Mouse (Mus musculus) WW6 (cell line): ENCODE results near the gene Gm38431.
A peak's percentile ranks its signal among the peaks of the same experiment; 100 is the strongest.

Experiments used
- DNase-seq: peaks from one replicate; pipeline ENCODE4 v3.0.0-alpha.2; 2013; ENCODE audit warnings: low read depth, low spot score

Gene Gm38431

DNA sequence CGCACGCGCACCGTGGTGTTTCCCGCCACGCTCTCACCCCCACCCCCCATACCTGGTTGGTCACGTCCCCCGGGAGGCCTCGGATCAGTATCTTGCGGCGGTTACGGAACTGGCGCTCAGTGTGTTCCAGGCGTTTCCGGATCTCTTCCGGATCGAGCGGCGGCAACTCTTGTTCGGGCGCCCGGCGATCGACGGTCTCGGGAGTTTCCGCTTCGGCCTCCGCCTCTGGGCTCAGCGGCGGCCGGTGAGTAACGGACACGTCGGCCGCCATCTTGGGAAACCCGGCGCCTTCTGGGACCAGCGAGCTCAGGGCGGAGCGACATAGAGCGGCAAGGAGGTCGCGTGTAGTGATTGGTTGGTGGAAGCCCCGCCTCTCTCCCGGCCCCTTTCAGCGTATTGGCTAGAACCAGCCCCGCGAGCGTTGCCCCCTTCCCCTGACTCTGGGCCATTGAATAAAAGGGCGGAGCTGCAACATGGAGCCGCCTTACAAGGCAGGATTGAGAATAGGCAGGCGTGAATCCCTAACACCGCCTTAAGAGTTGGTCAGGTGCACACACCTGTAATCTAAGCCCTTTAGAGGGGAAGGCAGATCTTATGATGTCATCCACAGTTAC lies at the start of gene Gm38431, which contains the start of gene Raver1:
Gm38431 (minus strand) TSS at position 291 of the 614 bp plus-strand sequence.
Raver1 (minus strand) TSS at position 302 of the 614 bp plus-strand sequence.
- peak; percentile 90 for DNase-seq

DNA sequence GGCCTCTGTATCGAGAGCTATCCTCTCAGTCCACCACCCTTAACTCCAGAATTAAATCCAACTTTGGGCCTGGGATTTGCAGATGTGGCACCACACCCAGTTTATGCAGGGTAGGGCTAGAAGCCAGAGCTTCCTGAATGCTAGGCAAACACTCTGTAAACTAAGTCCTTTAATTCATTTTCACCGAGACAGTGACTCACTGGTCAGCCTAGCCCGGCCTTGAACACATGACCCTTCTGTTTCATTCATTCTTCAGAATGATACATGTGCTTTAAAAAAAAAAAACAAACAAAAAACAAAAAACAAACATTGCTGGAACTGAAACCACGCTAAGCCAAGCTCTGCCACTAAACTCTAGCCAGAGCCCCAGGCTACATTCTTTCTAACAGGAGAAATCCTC lies 46.6 kb upstream of the Gm38431 start:
- DNase-seq: no peak

DNA sequence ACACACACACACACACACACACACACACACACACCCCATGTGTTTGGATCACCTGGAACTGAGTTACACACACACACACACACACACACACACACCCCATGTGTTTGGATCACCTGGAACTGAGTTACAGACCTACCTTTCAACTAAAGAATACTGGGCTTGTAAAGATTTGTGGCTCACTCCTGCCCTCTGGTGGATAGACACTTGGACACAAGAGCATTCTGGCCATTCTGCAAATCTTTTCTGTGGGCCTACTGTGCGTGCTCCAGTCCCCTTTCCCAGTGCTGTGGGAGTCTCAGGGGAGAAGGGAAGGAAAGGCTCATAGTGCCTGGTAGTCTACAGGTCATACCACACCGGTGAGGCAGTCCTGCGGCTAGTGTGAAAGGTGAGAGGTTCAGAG lies 45.4 kb upstream of the Gm38431 start:
- DNase-seq: no peak

DNA sequence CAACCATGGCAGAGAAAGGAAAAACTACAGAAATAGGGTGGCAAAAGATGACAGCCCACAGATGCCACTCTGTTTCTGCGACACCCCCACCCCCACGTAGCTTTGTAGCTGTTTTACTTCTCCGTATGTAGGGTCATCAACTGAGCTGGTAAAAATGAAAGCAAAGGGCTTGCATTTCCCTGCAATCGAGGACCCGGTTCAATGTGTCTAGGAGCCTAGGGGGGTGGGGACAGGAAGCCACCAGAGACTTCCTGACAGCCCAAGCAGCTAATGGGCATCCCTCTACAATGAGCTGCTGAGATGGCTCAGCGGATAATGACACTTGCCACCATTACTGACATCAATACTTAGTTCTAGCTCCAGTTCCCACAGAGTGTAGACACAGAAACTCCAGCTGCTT lies 44.6 kb upstream of the Gm38431 start:
- DNase-seq: no peak

DNA sequence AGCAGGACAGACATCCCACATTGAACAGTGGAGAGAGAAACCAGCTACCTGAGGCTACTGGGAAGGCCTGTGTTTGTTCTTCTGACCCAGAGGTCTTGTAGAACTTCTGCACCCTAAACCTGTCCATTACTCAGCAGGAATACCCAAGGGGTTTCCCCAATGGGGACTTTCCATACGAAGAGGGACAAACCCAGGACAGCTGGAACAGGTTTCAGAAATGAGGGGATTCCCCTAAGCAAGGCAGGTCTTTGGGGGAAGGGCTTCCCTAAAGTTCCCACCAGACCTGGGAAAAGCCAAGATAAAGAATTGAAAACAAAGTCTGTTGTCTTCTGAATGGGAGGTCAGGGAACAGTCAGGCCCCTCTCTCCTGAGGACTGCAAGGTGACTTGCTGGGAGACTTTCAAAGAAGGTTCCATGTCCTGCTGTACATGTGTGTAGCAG lies 44.2 kb upstream of the Gm38431 start:
- no peak for DNase-seq

DNA sequence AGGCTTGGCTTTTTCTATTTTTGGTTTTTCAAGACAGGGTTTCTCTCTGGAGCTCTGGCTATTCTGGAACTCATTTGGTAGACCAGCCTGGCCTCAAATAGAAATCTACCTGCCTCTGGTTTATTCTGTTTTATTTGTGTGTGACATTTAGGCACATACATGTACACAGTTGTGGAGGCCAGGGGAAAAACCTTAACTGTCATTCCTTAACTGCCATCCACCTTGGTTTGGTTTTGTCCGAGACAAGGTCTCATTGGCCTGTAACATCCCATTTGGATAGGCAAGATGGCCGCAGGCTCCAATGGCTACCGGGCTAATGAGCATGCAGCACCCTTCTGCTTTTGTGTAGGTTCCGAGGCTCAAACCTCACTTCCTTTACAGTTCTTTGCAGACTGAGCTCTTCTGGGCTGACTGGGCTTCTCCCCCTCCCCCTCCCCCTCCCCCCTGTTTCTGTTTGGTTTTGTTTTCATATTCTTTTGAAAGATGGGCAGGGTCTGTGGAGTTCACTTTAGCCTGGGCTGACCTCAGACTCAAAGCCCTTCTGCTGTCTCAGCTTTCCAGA lies 43.6 kb upstream of the Gm38431 start:
- DNase-seq: no peak

DNA sequence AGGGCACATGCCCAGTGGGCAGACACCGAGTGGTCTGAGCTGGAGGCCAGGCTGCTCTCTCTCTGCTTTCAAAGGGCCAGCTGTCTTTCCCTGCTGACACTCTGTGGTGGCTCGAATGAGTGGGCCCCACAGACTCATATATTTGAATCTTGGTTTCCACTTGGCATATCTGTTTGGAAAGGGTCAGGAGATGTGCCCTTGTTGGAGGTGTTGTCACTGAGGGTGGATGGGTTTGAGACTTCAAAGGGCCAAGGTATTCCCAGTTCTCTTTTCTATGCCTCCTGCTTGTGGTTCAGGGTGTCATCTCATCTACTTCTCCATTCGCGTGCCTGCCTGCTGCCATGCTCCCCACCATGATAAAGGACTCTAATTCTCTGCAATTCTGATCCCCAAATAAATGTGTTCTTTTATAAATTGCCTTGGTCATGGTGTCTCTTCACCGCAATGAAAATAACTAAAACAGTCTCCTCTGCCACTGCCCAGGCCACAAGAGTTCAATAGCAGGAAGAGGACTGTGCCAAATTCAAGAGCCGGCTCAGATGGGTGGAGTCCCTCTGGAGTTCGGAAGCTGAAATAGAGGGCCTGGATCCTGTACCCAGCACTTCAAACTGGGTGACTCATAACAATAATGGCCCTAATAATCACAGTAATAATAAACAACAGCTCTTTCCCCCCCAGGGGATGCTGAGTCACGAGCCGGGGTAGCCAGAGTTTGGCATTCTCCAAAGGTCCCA lies 43.0 kb upstream of the Gm38431 start:
- no peak for DNase-seq

DNA sequence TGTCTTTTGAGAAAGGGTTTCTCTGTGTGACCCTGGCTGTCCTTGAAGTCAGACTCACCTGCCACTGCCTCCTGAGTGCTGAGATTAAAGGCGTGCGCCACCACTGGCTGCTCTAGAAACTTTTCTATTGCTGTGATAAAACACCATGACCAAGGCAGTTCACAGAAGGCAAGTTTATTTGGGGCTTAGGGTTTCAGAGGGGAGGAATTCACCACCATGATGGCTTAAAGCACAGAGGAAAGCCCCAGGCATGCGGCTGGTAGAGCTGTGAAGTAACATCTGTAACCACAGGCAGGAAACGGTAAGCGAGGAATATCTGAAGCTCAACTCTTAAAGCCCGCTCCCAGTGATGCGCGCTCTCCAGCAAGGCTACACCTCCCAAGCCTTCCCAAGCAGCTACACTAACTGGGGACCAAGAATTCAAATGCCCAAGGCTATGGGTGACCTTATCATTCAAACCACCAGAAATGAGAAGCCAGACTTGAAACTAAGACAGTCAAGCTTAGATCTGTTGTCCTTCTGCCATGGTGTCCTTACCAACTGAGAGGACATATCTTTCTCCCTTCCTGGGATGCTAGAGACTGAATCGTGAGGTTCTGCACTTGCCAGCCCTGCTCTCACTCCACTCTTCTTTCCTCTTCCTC lies 41.4 kb upstream of the Gm38431 start:
- no peak for DNase-seq

DNA sequence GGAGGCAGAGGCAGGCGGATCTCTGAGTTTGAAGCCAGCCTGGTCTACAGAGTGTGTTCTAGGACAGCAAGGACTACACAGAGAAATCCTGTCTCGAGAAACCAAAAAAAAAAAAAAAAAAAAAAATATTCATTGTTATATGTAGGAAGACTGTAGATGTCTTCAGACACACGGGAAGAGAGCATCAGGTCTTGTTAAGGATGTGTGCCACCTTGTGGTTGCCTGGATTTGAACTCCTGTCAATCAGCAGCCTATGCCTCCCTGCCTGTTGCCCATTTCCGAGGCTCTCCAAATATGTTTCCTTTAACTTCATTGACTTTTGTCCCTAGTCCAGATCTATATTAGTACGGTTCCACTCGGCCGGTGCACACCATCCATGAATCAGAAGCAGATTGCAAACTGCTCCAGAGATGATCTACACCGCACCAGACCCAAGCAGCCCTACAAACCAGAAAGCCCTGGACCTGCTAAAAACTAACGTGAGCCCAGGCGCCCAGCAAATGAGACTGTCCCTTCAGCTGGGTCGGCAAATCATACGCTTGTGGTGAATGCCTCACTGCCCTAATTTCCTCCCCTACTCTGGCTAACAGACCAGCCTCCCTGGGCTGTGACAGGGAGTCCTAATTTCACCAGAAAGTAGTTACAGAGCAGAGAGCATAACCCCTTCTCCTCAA lies 40.4 kb upstream of the Gm38431 start:
- DNase-seq: no peak

DNA sequence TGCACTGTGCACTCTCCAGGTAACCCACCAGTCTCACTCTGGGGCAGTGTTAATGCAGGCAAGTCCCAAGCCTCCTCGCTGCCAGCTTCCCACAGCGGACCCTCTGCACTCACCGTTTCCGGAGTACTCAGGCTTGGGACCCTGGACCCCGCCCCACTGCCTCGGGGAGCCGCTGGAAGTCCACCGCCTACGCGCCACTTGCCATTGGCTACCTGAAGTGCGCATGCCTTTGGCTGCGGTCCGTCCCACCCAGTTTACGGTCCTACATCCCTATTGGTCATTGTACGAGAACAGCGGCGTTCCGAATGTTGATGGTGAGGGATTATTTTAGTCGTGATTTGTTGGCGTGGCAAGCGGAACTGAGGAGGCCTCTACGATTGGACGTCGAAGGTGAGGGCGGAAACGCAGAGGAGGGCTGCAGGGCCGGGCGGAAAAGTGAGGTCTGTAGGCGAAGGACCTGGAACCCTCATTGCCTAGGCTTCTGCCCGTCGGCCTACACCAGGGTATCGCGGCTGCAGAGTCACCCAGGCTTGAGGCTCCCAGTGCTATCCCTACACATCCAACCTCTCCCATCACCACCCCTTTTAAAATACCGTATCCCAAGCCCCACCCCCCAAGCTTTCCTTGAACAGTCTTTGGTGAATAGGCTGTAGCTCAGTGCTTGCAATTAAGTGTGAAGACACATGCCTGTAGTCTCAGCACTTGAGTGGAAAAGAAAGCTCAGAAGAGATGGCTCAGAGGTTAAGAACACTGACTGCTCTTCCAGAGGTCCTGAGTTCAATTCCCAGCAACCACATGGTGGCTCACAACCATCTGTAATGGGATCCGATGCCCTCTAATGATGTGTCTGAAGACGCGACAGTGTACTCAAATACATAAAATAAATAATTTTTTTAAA lies 39.5 kb upstream of the Gm38431 start, which contains the start of gene Tyk2:
Tyk2 (minus strand) TSS at position 185 of the 898 bp plus-strand sequence.
- DNase-seq: peak; percentile 96

DNA sequence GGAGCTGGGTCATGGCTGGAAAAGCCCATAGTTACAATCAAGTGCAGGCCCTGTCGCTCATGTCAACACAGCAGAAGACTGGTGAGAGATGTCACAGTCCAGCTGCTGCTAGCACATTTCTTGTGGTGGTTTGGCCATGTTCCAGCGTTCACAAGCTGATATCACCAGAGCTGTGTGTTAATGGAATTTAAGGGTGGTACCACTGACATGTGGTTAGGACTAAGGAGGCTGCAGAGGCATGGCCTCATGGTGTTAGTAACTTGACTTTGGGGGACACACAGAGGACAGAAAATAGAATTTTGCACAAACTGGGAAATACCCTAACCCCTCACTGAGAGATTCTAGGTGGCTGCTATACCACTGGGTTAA lies 34.4 kb upstream of the Gm38431 start:
- DNase-seq: no peak

DNA sequence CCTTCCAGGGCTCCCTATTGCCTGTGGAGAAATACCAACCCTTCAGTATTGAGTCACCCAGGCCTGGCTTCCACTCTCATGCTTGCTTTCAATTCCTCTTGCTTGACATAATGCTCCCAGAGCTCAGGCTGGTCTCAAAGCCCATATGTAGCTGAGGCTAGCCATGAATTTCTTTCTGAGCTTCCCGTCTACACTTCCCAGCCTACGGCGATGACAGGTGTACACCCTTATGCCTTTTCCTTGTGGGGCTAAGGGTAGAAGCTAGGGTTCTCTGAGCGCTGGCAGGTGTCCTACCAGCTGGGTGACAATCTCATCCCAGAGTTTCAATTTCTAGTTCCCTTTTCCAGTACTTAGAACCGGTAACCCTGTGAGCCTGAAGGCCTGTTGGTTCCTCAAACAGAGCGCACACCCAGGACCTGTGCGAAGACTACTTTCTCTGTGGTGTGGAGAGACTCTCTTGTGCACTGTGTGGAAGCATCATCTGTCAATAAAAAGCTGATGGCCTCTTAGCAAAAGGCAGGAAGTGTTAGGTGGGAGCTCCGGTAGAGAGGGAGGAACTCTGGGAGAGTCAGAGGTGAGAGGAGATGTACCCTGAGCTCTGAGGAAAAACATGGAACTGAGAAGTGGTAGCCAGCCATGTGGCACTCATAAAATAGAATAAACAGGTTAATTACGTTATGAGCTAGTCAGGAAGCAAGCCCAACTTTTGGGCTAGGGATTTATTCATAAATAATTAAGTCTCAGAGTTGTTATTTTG lies 33.9 kb upstream of the Gm38431 start:
- no peak for DNase-seq

DNA sequence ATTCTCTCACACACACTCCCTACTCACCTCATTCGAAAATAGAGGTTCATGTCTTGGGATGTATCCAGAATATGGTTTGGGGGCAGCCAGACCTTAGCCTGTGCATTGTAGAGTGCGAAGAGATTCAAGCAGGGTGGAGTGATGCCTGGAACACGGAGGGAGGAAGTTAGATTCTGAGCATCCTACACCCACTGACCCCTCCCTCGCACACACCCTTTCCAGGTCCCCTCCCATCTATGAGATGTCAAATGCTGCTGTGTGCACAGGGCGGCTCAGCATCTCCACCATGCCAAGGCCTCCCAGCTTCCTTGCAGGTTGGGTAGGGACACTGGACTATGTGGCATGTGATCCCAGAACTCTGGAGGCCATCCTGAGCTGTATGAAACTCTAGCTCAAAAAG lies 33.0 kb upstream of the Gm38431 start:
- no peak for DNase-seq

DNA sequence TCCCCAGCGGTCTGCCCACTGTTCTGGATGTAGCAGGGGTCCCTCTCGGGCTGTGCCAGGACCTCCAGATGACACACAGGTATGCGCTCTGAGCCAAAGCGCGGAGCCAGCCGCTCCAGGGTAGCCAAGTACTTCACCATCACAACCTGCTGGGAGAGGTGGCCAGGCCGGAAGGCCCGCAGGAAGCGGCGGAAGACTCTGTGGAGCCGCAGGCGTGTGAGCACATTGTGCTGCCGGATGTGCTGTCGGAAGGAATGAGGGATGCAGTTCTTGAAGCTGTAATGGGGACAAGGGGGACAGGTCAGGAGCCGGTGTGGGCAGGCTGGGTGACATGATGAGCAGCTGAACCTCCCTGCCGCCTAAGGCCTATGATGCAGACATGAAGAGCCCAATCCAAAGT lies 29.7 kb upstream of the Gm38431 start:
- DNase-seq: no peak

DNA sequence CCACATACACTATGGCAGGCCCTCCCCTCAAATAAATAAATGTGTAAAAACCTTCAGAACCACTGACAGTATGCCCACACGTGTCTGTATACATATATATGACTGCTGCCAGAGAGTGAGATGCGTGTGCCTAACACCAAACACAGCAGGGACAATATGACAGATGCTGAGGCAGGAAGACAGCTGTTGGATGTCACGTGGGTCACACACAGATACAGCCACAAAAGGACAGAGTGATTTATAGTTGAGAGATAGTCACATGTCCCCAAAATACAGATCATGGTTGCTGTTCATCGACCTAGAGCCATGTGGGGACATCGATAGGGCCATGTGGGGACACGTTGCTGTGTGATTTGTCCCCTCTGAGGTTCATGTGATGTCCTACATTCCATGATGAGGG lies 25.3 kb upstream of the Gm38431 start:
- no peak for DNase-seq

DNA sequence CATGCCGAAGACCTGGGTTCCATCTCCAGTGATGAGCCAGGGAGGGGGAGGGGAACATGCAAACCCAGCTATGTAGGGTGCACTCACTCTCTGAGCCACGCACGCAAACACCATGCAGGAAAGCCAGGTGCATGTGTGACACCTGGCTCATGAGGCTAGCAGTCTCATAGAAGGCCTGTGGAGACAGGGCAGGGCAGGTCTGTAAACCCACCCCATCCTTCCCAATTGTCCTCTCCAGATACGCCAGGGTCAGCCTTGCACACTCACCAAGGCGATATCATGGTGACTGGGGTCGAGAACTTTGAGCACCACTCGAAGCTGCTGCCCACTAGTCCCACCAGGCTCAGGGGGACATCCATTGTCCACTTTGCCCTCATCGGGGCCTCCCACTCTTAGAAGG lies 23.3 kb upstream of the Gm38431 start:
- no peak for DNase-seq

DNA sequence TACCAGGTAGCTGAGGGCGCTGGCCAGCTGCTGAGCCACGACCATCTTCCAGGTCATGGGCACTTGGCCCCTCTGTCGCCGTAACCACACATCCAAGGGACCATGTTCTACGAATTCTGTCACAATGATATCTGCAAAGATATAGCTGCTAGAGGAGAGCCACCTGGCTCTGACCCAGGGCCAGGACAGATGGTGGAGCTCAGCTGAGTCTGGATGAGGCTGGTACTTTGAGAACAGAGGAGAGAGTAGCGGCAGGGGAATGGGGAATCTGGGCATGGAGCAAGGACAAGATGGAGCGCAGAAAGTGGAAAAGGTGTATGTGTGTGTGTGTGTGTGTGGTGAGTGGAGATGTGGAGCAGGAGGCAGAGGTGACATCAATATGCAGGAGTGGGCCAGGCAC lies 22.4 kb upstream of the Gm38431 start:
- no peak for DNase-seq

DNA sequence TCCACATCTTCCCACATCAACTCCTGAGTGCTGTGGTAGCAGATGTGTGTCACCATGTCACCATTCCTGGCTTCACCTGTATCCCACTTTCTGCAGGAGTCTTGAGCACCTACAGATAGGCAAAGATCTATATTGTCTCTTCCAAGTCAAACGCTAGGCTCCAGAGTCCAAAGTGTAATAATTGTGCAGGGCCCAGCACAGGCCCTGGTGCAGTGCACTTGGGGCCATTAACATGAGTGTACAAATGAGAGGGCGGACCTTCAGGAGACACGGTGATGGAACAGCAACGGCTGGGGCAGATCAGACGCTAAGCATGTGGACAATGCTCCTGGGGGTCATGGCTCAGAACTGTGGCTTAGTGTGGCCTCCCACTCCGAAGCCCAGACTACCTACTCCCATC lies 22.0 kb upstream of the Gm38431 start:
- no peak for DNase-seq

DNA sequence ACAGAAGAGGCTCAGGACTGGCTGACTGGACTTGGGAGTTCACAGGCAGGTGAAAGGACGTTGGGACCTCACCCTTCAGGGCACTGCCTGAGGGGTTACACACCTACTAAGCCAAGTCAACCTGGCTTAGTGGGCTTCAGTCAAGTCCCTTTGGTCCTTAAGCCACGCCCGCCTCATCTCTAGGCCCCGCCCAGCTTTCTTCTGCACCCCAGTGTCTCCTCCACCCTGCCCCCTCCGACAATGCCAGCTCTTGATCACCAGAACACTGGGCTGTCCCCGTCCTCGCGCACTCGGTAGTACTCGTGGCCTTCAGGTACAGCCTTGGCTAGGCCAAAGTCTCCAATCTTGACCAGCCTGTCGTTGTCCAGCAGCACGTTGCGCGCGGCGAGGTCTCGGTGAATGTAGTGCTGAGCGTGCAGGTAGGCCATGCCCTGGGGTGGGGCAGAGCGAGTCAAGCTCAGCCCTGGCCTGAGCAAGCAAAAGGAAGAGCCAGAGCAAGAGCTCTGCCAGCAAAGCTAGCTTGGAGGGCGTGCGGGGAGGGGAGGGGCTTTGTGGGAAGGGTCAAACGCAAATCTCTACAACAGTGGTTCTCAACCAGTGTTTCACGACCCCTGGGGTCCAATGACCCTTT lies 15.9 kb upstream of the Gm38431 start:
- no peak for DNase-seq
